Mouse (Mus musculus): ENCODE measurements around the gene Cript.

GRCm38 (mm10) chr17:87055663-87056062 lies 30.3 kb downstream of the Cript start:
- TF ChIP-seq CTCF (IDR thresholded peaks at IDR 0.05; ENCODE audit: low read depth), result no peak
- TF ChIP-seq EP300 (IDR thresholded peaks at IDR 0.05; ENCODE audit: low read depth), result no peak

Data from liver, postnatal 0 days (tissue).